Mouse (Mus musculus): Measurements from ENCODE around the gene Efemp2. TPM values are rescaled to one million over a fixed set of nuclear protein-coding genes. Genes with fewer than 3 reads are reported as not detected.
"Not testable (repeated sequence)": the region's sequence is repeated elsewhere in the genome, so short reads cannot be mapped to it uniquely, and the experiment has no call there.

Efemp2 gene
- polyA plus RNA-seq, 1 experiment: 103 TPM

- DNase-seq: no peak
- no peak for TF ChIP-seq POLR2A (IDR thresholded peaks at IDR 0.05; ENCODE audit: borderline replicate concordance, extremely low read depth, low read depth, low read length)
- no peak for TF ChIP-seq CTCF (IDR thresholded peaks at IDR 0.05; ENCODE audit: insufficient read depth, low read length)
- 85% methylated on average over 19 of the region's 19 CpGs for WGBS
- Histone ChIP-seq H3K4me1 (ENCODE audit: control insufficient read depth, insufficient read depth, low read length) (peaks cover 5% of the 10 kb centered on the region; the same call in 1 of the 2 replicates), H3K4me3 (replicated peaks; ENCODE audit: extremely low read depth, low read depth, low read length) (no peak overlapping the region)
These were observed 9.9 kb downstream of the Efemp2 start for GRCm38 (mm10) chr19:5483386-5484359.

- H3K4me1 ChIP-seq (ENCODE audit: control insufficient read depth, insufficient read depth, low read length): peaks cover 5% of the 10 kb centered on the region; the same call in 1 of the 2 replicates
- no peak for TF ChIP-seq POLR2A (IDR thresholded peaks at IDR 0.05; ENCODE audit: borderline replicate concordance, extremely low read depth, low read depth, low read length)
- TF ChIP-seq CTCF (IDR thresholded peaks at IDR 0.05; ENCODE audit: insufficient read depth, low read length): no peak
- WGBS: 77% methylated on average over 5 of the region's 5 CpGs
- DNase-seq: no peak
- no peak overlapping the region for H3K4me3 ChIP-seq (replicated peaks; ENCODE audit: extremely low read depth, low read depth, low read length)
These were observed 10.7 kb downstream of the Efemp2 start for GRCm38 (mm10) chr19:5484496-5484895.

DNA sequence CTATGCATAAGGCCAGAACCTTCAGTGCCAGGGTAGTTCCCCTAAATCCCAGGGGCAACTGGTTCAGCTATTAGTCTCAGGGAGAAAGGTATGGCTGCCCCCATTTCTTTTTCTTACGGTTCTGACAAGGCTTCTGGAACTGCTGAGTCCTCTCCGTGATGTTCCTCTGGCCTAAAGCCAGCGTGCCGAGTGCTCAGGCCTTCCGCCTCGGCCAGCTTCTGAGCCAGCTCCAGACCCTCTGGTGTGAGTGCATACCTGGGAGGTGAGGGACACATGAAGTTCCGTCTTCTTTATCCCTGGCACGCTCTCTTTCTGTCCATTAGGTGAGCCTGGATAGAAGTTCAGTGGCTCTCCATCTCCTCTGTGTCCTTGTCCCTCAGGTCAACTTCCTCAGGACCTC lies 11.6 kb downstream of the Efemp2 start:
- DNase-seq: no peak
- TF ChIP-seq POLR2A (IDR thresholded peaks at IDR 0.05; ENCODE audit: borderline replicate concordance, extremely low read depth, low read depth, low read length) (no peak), CTCF (IDR thresholded peaks at IDR 0.05; ENCODE audit: insufficient read depth, low read length) (no peak)
- H3K4me3 ChIP-seq (replicated peaks; ENCODE audit: extremely low read depth, low read depth, low read length): no peak overlapping the region
- H3K4me1 ChIP-seq (ENCODE audit: control insufficient read depth, insufficient read depth, low read length): peaks cover 5% of the 10 kb centered on the region; the same call in 1 of the 2 replicates
- 62% methylated on average over 8 of the region's 8 CpGs for WGBS

DNA sequence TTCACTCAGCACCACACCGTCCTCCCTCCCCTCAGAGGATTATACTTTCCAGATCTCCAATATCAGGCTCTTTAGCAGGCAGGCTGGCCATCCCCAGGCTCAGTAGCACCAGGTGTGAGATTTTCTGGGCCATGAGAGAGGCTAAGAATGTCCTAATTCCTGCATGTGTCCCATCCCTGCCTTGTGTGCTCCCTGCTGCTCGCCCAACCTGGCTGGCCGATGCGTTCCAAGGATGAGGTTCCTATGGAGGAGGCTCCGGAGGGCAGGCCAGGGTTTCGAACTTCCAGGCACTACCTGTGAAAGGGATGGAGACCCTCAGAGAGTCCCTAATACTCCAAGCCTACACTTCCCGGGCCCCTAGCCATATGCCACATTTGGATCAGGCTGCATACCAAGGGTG lies 12.1 kb downstream of the Efemp2 start:
- no peak for DNase-seq
- Histone ChIP-seq H3K4me1 (ENCODE audit: control insufficient read depth, insufficient read depth, low read length) (peaks cover 5% of the 10 kb centered on the region; the same call in 1 of the 2 replicates), H3K4me3 (replicated peaks; ENCODE audit: extremely low read depth, low read depth, low read length) (no peak overlapping the region)
- TF ChIP-seq POLR2A (IDR thresholded peaks at IDR 0.05; ENCODE audit: borderline replicate concordance, extremely low read depth, low read depth, low read length) (no peak), CTCF (IDR thresholded peaks at IDR 0.05; ENCODE audit: insufficient read depth, low read length) (no peak)
- WGBS: 88% methylated on average over 7 of the region's 7 CpGs

DNA sequence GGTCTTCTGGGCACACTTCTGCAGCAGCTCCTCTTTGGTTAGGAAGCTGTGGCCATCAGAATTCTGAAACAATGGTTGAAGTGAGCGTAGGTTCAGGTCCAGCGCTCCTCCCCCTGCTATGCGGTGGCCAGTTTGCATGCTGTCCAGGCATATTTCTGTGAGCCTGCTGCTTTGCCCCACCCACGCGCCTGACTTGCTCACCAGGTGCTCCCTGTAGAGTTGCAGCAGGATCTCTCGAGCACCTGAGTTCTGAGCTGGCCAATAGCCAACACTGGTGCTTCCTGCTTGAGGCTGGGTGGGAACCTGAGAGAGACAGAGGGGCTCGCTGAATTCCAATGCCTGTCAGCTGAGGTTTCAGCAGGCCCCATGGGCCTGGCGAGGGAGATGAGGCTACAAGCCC lies 12.5 kb downstream of the Efemp2 start:
- TF ChIP-seq CTCF (IDR thresholded peaks at IDR 0.05; ENCODE audit: insufficient read depth, low read length): no peak
- TF ChIP-seq POLR2A (IDR thresholded peaks at IDR 0.05; ENCODE audit: borderline replicate concordance, extremely low read depth, low read depth, low read length): no peak
- no peak overlapping the region for H3K4me3 ChIP-seq (replicated peaks; ENCODE audit: extremely low read depth, low read depth, low read length)
- WGBS: 66% methylated on average over 8 of the region's 8 CpGs
- DNase-seq: peak; percentile 41
- H3K4me1 ChIP-seq (ENCODE audit: control insufficient read depth, insufficient read depth, low read length): peaks cover 5% of the 10 kb centered on the region; the same call in 1 of the 2 replicates

DNA sequence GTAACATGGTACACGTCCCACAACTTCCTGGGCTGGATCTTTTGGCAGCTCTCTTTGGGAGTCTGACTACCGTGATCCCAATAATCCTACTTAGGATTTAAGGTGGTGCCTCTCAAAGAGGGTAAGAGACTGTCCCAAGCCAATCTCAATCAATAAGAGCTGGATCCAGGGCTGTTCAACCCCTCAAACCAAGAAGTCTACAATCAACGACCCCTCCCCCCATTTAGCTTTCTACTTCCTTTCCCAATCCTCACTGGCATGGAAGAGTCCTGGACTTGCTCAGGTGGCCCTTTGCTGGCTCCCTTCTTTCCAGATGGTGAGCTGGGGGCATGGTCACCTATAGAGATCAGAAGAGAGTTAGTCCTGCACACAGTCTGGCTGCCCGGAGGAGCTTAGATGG lies 13.0 kb downstream of the Efemp2 start:
- H3K4me1 ChIP-seq (ENCODE audit: control insufficient read depth, insufficient read depth, low read length): peaks cover 5% of the 10 kb centered on the region; the same call in 1 of the 2 replicates
- no peak overlapping the region for H3K4me3 ChIP-seq (replicated peaks; ENCODE audit: extremely low read depth, low read depth, low read length)

DNA sequence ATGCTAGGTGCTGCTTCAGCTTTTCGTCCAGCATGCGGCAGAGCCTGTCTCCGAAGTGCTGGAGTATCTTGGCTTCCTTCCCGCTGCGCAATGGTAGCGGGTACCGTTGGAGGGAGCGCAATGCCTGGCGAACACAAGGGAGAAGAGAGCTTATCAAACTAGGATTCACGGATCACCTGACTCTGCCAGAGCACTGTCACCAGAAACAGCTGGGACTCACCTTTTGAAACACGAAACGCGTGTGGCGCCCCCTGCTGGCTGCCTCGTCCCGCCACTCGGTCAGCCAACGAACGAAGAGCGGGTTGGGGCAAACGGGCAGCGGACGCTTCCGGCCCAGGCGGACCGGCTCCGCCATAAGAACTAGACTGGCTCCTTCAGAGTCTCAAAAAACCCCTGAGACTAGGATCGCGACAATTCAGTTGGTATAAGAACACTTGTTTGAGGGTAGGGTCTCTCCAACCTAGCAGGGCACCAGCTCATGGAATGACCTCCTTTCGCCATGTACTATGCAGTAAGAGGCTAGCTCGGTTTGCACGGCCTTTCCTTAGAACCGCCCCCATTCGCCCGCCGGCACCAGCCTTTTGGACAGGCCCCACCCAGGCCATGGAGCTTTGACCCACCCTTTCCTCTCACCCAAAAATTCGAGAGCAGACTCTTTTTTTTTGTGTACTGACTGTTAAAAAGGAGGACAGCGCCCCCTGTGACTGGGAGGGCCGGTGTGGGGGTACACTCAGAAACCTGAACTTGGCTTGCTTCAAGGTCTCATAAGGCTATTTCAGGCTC lies 14.2 kb downstream of the Efemp2 start, which contains the start of gene Mus81:
Mus81 (minus strand) TSS at position 635 of the 783 bp plus-strand sequence.
- Histone ChIP-seq H3K4me3 (replicated peaks; ENCODE audit: extremely low read depth, low read depth, low read length) (peak within 1 kb of the TSS; percentile 81), H3K4me1 (ENCODE audit: control insufficient read depth, insufficient read depth, low read length) (peaks cover 5% of the 10 kb centered on the region; the same call in 1 of the 2 replicates)
- TF ChIP-seq CTCF (IDR thresholded peaks at IDR 0.05; ENCODE audit: insufficient read depth, low read length) (peak; percentile 68), POLR2A (IDR thresholded peaks at IDR 0.05; ENCODE audit: borderline replicate concordance, extremely low read depth, low read depth, low read length) (peak; percentile 85)
- DNase-seq: peak; percentile 98
- under 1% methylated on average over 39 of the region's 39 CpGs for WGBS

More for the DNA sequence above, 13.0 kb downstream of the Efemp2 start:
- no peak for DNase-seq
- TF ChIP-seq CTCF (IDR thresholded peaks at IDR 0.05; ENCODE audit: insufficient read depth, low read length) (no peak), POLR2A (IDR thresholded peaks at IDR 0.05; ENCODE audit: borderline replicate concordance, extremely low read depth, low read depth, low read length) (no peak)
- 61% methylated on average over 4 of the region's 4 CpGs for WGBS

DNA sequence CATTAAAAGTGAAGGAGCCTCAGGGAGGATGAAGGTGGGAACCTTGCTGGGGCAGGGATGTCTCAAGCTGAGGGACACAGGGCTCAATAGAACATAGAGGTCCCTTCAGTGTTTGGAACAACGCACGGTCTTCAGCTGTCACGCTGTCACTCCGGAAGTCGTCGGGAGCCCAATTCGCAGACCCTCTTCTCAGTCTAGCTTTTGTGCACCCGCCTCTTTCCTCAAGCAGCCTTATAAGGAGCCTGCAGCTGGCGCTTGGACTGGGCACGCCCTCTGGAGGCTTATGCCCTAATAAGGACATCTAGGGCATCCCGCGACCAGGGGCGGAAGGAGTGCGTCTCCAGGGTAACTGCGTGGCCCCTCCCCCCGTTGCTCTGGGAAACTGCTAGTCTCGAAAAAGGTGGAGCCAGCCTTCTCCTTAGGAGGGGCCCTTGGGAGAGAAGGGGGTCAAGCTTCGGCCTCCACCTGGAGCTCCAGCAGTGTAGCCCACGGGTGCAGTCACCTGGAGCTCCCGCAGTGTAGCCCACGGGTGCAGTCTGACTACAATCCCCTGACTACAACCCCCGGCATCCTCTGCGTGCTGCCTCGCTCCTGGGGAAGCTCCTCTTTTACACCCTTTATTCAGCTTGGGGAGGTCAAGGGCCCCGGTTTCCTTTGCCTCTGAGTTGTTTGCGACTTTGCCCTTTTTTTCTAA lies 15.3 kb downstream of the Efemp2 start:
- H3K4me1 ChIP-seq (ENCODE audit: control insufficient read depth, insufficient read depth, low read length): peaks cover 6% of the 10 kb centered on the region; the same call in 1 of the 2 replicates
- peak overlapping the region; percentile 81 for H3K4me3 ChIP-seq (replicated peaks; ENCODE audit: extremely low read depth, low read depth, low read length)
- TF ChIP-seq POLR2A (IDR thresholded peaks at IDR 0.05; ENCODE audit: borderline replicate concordance, extremely low read depth, low read depth, low read length) (peak; percentile 92), CTCF (IDR thresholded peaks at IDR 0.05; ENCODE audit: insufficient read depth, low read length) (no peak)
- DNase-seq: peak; percentile 97
- under 1% methylated on average over 26 of the region's 26 CpGs for WGBS

- not testable (repeated sequence) for DNase-seq; H3K4me1 ChIP-seq (ENCODE audit: control insufficient read depth, insufficient read depth, low read length)
These were observed 16.0 kb downstream of the Efemp2 start for GRCm38 (mm10) chr19:5489721-5490120.

More at GRCm38 (mm10) chr19:5489721-5490120, 16.0 kb downstream of the Efemp2 start:
- 27% methylated on average over 10 of the region's 10 CpGs for WGBS
- H3K4me3 ChIP-seq (replicated peaks; ENCODE audit: extremely low read depth, low read depth, low read length): not testable (repeated sequence)
